Mouse (Mus musculus) small intestine, adult 2 months (tissue): ENCODE measurements at regions not wholly inside any gene's neighbourhood (a gene's known extent, or its start where the extent isn't known, plus 50 kb on each side); places are given as distances from the start of the nearest gene placed in this dataset.

Source experiments
- CTCF ChIP-seq: fragments of 200-500 bp; IDR thresholded peaks from 2 replicates; pipeline ENCODE4 v1.5.1; 2012; ENCODE audit warnings: low read depth, mild to moderate bottlenecking, control low read depth, inconsistent platforms, low read length, moderate library complexity, mixed read lengths; ENCODE audit not compliant: insufficient replicate concordance, insufficient read length; ENCODE audit errors: extremely low read depth
- POLR2A ChIP-seq: fragments of 200-500 bp; IDR thresholded peaks from 2 replicates; pipeline ENCODE4 v1.6.1; 2012; ENCODE audit warnings: low read depth, mild to moderate bottlenecking, control low read depth, inconsistent platforms, low read length, moderate library complexity

DNA sequence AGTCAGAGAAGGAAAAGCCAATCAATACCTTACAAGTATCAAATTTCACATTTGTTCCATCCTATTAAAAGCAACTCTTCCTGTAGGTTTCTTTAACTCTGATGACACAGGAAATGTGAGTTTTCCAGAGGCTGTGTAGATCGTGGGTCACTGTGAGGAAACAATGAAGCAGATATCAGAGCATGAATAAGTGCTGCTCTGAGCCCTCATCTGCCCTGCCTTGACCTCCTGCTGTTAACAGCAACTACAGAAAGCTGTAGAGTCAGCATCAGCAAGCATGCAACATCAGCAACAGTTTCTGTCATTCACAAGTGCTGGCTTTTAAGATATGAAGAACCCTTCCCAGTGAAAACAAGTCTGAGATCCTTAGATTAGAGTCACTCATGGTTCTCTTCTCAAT, 176.2 kb upstream of the A1bg start:
- no peak for TF ChIP-seq POLR2A
- TF ChIP-seq CTCF = no peak
